Mouse (Mus musculus): Measurements from ENCODE around the gene Nme9. TPM values are rescaled to one million over a fixed set of nuclear protein-coding genes. Genes with fewer than 3 reads are reported as not detected.

Nme9 gene
- polyA plus RNA-seq, 1 experiment from 2014 or later: 0.46 TPM

DNA sequence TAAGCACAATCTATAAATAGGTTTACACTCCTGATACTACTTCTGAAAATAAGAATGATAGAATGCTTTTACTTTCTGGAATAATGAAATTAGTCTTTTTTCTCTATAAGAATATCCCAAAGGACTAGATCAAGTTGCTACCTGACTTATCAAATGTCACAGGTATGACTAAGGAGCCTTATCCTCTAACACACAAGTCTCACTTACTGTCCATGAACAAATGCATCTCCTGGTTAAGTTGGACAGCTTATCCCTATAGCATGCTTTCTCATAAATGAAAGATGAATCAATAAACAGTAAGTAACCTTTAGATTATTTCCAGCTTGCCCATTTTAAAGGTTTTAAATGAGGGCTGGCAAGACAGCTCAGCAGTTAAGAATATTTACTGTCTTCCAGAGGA is 33.4 kb downstream of the Nme9 start:
- TF ChIP-seq CTCF (IDR thresholded peaks at IDR 0.05; ENCODE audit: low read depth): no peak
- H3K4me2 ChIP-seq (replicated peaks; ENCODE audit: low read depth): no peak overlapping the region
- H3K9ac ChIP-seq (ENCODE audit: low read depth, low read length): no peak overlapping the region
- H3K4me1 ChIP-seq (replicated peaks; ENCODE audit: control insufficient read depth, insufficient read depth, low read length): no peaks in the 10 kb centered on the region
- H3K36me3 ChIP-seq (ENCODE audit: control insufficient read depth, insufficient read depth): peaks cover 28% of the 10 kb centered on the region
- ATAC-seq: no peak
- no peaks in the 10 kb centered on the region for H3K27me3 ChIP-seq (replicated peaks; ENCODE audit: control insufficient read depth, insufficient read depth, low read length)
- no peaks in the 10 kb centered on the region for H3K9me3 ChIP-seq (ENCODE audit: control insufficient read depth)
- no peak overlapping the region for H3K4me3 ChIP-seq (ENCODE audit: low read depth, low read length)
- no peak overlapping the region; the same call in 1 of the 2 replicates for H3K27ac ChIP-seq (ENCODE audit: low read depth, low read length)

GRCm38 (mm10) chr9:99485144-99485543 is 33.9 kb downstream of the Nme9 start:
- 95% methylated on average over 4 of the region's 4 CpGs for WGBS
- Histone ChIP-seq H3K4me2 (replicated peaks; ENCODE audit: low read depth) (no peak overlapping the region), H3K36me3 (ENCODE audit: control insufficient read depth, insufficient read depth) (peaks cover 34% of the 10 kb centered on the region), H3K27me3 (replicated peaks; ENCODE audit: control insufficient read depth, insufficient read depth, low read length) (no peaks in the 10 kb centered on the region), H3K9ac (ENCODE audit: low read depth, low read length) (no peak overlapping the region), H3K4me3 (ENCODE audit: low read depth, low read length) (no peak overlapping the region), H3K9me3 (ENCODE audit: control insufficient read depth) (no peaks in the 10 kb centered on the region), H3K4me1 (replicated peaks; ENCODE audit: control insufficient read depth, insufficient read depth, low read length) (no peaks in the 10 kb centered on the region), H3K27ac (ENCODE audit: low read depth, low read length) (no peak overlapping the region)
- TF ChIP-seq CTCF (IDR thresholded peaks at IDR 0.05; ENCODE audit: low read depth): no peak
- ATAC-seq: no peak

- H3K9me3 ChIP-seq (ENCODE audit: control insufficient read depth): no peaks in the 10 kb centered on the region
- no peak overlapping the region for H3K9ac ChIP-seq (ENCODE audit: low read depth, low read length)
- H3K4me3 ChIP-seq (ENCODE audit: low read depth, low read length): no peak overlapping the region
- ATAC-seq: no peak
- WGBS: 83% methylated on average over 8 of the region's 8 CpGs
- no peak overlapping the region for H3K4me2 ChIP-seq (replicated peaks; ENCODE audit: low read depth)
- no peaks in the 10 kb centered on the region for H3K4me1 ChIP-seq (replicated peaks; ENCODE audit: control insufficient read depth, insufficient read depth, low read length)
- H3K27ac ChIP-seq (ENCODE audit: low read depth, low read length): no peak overlapping the region
- TF ChIP-seq CTCF (IDR thresholded peaks at IDR 0.05; ENCODE audit: low read depth): no peak
- H3K27me3 ChIP-seq (replicated peaks; ENCODE audit: control insufficient read depth, insufficient read depth, low read length): no peaks in the 10 kb centered on the region
- peaks cover 33% of the 10 kb centered on the region for H3K36me3 ChIP-seq (ENCODE audit: control insufficient read depth, insufficient read depth)
Observed at GRCm38 (mm10) chr9:99487126-99487695, 35.9 kb downstream of the Nme9 start.

GRCm38 (mm10) chr9:99487841-99488240 is 36.6 kb downstream of the Nme9 start:
- Histone ChIP-seq H3K27ac (ENCODE audit: low read depth, low read length) (no peak overlapping the region), H3K9ac (ENCODE audit: low read depth, low read length) (no peak overlapping the region), H3K4me2 (replicated peaks; ENCODE audit: low read depth) (no peak overlapping the region), H3K4me1 (replicated peaks; ENCODE audit: control insufficient read depth, insufficient read depth, low read length) (no peaks in the 10 kb centered on the region), H3K9me3 (ENCODE audit: control insufficient read depth) (no peaks in the 10 kb centered on the region), H3K36me3 (ENCODE audit: control insufficient read depth, insufficient read depth) (peaks cover 39% of the 10 kb centered on the region), H3K4me3 (ENCODE audit: low read depth, low read length) (no peak overlapping the region), H3K27me3 (replicated peaks; ENCODE audit: control insufficient read depth, insufficient read depth, low read length) (no peaks in the 10 kb centered on the region)
- ATAC-seq: no peak
- TF ChIP-seq CTCF (IDR thresholded peaks at IDR 0.05; ENCODE audit: low read depth): no peak
- 86% methylated on average over 3 of the region's 3 CpGs for WGBS

DNA sequence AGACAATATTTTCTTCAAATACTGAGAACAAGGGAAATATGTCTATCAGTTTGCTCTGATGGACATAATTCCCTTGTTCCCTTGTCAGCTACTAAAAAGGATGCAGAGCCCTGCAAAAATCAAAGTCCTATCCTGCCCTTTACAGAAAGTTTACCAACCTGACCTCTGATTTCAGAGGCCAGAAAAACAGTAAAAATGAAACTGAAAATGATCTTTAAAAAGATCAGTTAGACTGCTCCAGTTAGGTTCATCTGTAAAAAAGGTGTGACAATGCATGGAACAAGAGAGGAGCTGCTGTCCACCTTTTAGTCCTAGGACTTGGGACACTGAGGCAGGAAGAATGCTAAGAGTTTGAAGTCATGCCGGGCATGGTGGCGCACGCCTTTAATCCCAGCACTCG is 39.8 kb downstream of the Nme9 start:
- Histone ChIP-seq H3K4me3 (ENCODE audit: low read depth, low read length) (no peak overlapping the region), H3K9ac (ENCODE audit: low read depth, low read length) (no peak overlapping the region), H3K9me3 (ENCODE audit: control insufficient read depth) (no peaks in the 10 kb centered on the region), H3K27ac (ENCODE audit: low read depth, low read length) (no peak overlapping the region), H3K4me2 (replicated peaks; ENCODE audit: low read depth) (no peak overlapping the region), H3K4me1 (replicated peaks; ENCODE audit: control insufficient read depth, insufficient read depth, low read length) (no peaks in the 10 kb centered on the region), H3K36me3 (ENCODE audit: control insufficient read depth, insufficient read depth) (peaks cover 54% of the 10 kb centered on the region), H3K27me3 (replicated peaks; ENCODE audit: control insufficient read depth, insufficient read depth, low read length) (no peaks in the 10 kb centered on the region)
- ATAC-seq: no peak
- WGBS: 98% methylated on average over 4 of the region's 4 CpGs
- TF ChIP-seq CTCF (IDR thresholded peaks at IDR 0.05; ENCODE audit: low read depth): no peak

- Histone ChIP-seq H3K27me3 (replicated peaks; ENCODE audit: control insufficient read depth, insufficient read depth, low read length) (no peaks in the 10 kb centered on the region), H3K36me3 (ENCODE audit: control insufficient read depth, insufficient read depth) (peaks cover 48% of the 10 kb centered on the region), H3K4me3 (ENCODE audit: low read depth, low read length) (no peak overlapping the region), H3K4me1 (replicated peaks; ENCODE audit: control insufficient read depth, insufficient read depth, low read length) (no peaks in the 10 kb centered on the region), H3K9me3 (ENCODE audit: control insufficient read depth) (no peaks in the 10 kb centered on the region), H3K9ac (ENCODE audit: low read depth, low read length) (no peak overlapping the region), H3K4me2 (replicated peaks; ENCODE audit: low read depth) (no peak overlapping the region), H3K27ac (ENCODE audit: low read depth, low read length) (no peak overlapping the region)
- TF ChIP-seq CTCF (IDR thresholded peaks at IDR 0.05; ENCODE audit: low read depth): no peak
- ATAC-seq: no peak
- 85% methylated on average over 10 of the region's 10 CpGs for WGBS
Observed at GRCm38 (mm10) chr9:99492634-99493200, 41.4 kb downstream of the Nme9 start.
